Mouse (Mus musculus): ENCODE results near the gene Map4k2.

The Map4k2 gene

DNA sequence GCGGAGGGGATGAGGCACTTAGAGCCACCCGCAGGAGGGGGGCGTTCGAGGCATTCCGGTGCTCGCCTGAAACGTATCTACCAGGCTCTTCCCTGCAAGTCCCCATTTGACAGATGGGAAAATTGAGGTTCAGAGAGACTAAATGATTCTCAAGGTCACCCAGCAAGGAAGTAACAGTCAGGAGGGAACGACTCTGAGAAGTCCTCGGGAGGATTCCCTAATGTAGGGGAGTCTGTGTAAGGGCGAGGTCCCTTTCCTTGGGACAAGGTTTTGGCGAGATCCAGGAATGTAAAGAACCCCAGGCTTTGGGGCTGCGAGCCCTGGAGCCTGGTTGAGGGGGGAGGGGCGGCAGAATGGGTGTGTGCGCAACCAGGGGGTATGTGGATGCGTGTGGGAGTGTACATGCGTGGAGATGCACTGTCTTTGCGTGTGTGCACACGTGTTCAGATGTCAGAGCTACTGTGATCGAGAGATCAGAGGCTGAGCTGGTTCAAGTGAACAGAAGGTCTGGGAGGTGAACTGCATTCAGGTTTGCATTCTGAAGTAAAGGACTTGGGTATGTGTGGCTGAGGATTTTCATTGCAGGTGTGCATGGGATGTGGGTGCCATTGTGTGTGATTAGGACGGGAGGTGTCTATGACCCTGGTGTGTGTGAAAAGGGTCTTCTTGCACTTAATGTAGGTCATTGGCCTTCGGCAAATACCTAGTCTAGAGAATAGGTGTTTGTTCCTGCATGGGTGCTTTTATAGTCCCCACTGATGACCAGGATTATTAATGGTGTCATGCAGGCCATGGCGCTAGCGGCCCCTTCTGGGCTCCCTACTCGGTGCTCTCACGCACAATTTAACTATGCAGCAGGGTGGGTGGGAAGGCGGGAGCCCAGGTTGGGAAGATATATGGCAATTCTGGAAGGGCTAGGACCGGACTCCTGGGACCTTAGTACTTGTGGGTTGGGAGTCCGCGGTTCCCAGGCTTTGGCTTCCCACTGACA lies 59.5 kb downstream of the Map4k2 start:
- DNase-seq (ENCODE audit: low spot score in 2 of 2) = no peak

DNA sequence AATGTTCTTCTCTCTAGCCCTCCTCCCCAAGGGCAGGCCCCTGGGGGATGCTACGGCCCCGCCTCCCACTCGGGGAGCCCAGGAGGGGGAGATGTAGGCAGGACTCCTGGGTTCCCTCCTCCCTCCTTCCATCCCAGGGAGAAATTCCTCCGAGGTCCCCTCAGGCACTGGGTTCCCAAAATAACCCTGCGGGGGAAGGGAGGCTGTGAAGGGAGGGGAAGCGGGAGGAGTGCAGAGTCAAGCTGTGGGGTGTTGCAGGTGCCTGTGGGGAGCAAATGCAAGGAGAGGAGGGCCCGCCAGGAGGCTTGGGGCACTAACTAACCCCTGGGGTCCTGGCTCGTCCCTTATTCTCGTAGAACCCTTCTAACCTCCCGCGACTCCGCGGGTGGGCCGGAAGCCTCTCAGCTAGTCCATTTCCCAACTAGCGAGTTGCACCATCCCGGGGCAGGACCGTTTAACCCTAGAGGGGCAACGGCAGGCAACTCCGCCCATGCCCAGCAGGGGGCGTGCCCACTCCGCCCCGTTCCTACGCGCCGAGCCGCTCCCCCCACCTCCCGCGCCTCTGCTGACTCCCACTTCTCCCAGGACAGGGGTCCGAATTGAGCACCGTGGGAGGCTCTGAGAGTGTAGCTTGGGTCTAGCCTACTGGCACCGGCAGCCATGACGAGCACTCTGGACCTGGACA lies 60.3 kb downstream of the Map4k2 start:
- DNase-seq (ENCODE audit: low spot score in 2 of 2) = peak; percentile 84 to 95

DNA sequence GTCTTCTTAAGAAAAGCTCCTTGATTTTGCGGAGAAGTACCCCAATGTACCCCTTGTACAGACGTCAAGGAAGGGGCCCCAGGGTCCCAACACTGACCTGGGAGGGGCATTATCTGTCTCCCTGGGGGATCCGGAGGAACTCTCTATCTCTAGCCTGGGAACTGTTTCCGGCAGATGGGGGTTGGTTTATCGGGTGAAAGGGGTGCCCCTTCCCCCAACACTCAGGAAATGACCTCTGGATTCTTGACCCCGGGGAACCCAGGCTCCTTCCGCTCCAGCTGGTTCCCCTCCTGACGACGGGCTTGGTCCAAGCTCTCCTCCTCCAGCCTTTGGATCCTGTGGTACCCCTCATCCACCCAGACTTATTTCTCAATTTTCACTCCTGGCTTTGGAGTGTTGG lies 61.0 kb downstream of the Map4k2 start:
- DNase-seq (ENCODE audit: low spot score in 2 of 2) = no peak

DNA sequence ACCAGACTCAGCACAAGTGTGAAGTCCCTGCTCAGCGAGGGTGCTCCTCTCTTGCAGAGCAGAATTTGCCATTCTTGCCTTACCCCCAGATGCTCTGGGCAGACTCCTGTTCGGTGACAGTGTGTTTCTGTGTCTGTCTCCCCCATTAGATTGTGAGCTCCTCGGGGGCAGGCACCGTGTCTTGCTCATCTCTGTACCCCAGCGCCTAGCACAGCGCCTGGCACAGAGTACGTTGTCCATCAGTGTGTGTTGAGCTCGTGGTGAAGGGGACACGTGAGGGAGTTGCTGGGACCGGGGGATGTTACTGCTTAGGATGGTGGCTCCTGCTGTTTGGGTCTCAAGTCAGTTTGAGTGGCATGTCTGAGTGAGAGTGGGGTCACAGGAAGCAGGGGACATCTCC lies 62.9 kb downstream of the Map4k2 start:
- DNase-seq (ENCODE audit: low spot score in 2 of 2) = no peak

All from spleen, postnatal 4 days (tissue).